Mouse (Mus musculus) hindbrain, embryonic 13.5 days (tissue): Measurements from ENCODE around the gene Dut. TPM values are rescaled to one million over a fixed set of nuclear protein-coding genes. Genes with fewer than 3 reads are reported as not detected.
A peak's percentile ranks its signal among the peaks of the same experiment; 100 is the strongest.

ENCODE experiments used
- ATAC-seq: fragments of 200-750 bp; cut with Nextera tagmentation; 2 replicates; pipeline ENCODE4 v1.8.0; 2017; ENCODE audit warnings: moderate TSS enrichment; ENCODE audit not compliant: low FRiP score
- H3K27ac ChIP-seq: fragments of 300-500 bp; sonication (generic); 2 replicates; pipeline ENCODE4 v1.5.1; 2015; ENCODE audit warnings: inconsistent platforms, mild to moderate bottlenecking, moderate library complexity
- H3K27me3 ChIP-seq: fragments of 300-500 bp; sonication (generic); 2 replicates; pipeline ENCODE4 v1.6.1; 2015; ENCODE audit warnings: mild to moderate bottlenecking, inconsistent platforms
- H3K36me3 ChIP-seq: fragments of 300-500 bp; sonication (generic); 2 replicates; pipeline ENCODE4 v1.6.1; 2015; ENCODE audit warnings: mild to moderate bottlenecking, inconsistent platforms
- H3K4me1 ChIP-seq: fragments of 300-500 bp; sonication (generic); replicated peaks from 2 replicates; pipeline ENCODE4 v1.6.1; 2015; ENCODE audit warnings: inconsistent platforms
- H3K4me2 ChIP-seq: fragments of 300-500 bp; sonication (generic); 2 replicates; pipeline ENCODE4 v1.6.1; 2015; ENCODE audit warnings: inconsistent platforms, mild to moderate bottlenecking, moderate library complexity
- H3K4me3 ChIP-seq: fragments of 300-500 bp; sonication (generic); 2 replicates; pipeline ENCODE4 v1.5.1; 2015; ENCODE audit warnings: mild to moderate bottlenecking, inconsistent platforms
- H3K9ac ChIP-seq: fragments of 300-500 bp; sonication (generic); 2 replicates; pipeline ENCODE4 v1.6.1; 2015; ENCODE audit warnings: mild to moderate bottlenecking, inconsistent platforms
- H3K9me3 ChIP-seq: fragments of 300-500 bp; sonication (generic); 2 replicates; pipeline ENCODE4 v1.6.1; 2016; ENCODE audit warnings: inconsistent platforms
- WGBS: fragments of 180-500 bp; shearing (Covaris S2); methylation state at CpG from one replicate; pipeline ENCODE4 v1.1.7; 2015; 5-methylcytosine and 5-hydroxymethylcytosine counted together
- polyA plus RNA-seq: library from polyadenylated mRNA; unstranded; fragments of >200 nt; fragmentation: Nextera tagmentation; extraction: Ambion mirVana; gene quantifications from 2 replicates; pipeline ENCODE4 v1.2.1, GENCODE M21; 2015

The Dut gene
- polyA plus RNA-seq, 1 experiment from 2014 or later = 75.4 TPM

DNA sequence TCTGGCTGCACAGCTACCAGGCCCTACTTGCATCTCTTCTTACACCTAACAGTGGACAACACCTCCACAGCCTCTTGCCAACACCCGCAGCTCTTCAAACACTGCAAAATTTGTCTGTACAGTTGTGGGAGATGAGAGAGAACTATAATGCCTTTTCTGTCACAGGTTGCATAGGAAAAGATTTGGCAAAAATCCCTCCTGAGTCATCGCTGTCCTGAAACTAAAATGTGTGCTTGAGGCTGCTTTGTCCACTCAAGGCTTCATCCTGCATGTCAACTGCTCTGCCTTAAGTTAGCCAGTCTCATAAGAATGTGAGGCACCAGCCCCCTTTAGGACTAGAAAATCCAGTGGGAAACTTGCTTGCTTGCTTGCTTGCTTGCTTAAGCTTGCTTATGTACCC lies 12.9 kb upstream of the Dut start:
- Histone ChIP-seq H3K9me3 (no peaks in the 10 kb centered on the region), H3K4me2 (no peak overlapping the region), H3K4me3 (no peak overlapping the region), H3K27me3 (no peaks in the 10 kb centered on the region), H3K27ac (no peak overlapping the region), H3K4me1 (no peaks in the 10 kb centered on the region), H3K9ac (no peak overlapping the region), H3K36me3 (no peaks in the 10 kb centered on the region)
- 98% methylated on average over 2 of the region's 2 CpGs for WGBS
- ATAC-seq = no peak

DNA sequence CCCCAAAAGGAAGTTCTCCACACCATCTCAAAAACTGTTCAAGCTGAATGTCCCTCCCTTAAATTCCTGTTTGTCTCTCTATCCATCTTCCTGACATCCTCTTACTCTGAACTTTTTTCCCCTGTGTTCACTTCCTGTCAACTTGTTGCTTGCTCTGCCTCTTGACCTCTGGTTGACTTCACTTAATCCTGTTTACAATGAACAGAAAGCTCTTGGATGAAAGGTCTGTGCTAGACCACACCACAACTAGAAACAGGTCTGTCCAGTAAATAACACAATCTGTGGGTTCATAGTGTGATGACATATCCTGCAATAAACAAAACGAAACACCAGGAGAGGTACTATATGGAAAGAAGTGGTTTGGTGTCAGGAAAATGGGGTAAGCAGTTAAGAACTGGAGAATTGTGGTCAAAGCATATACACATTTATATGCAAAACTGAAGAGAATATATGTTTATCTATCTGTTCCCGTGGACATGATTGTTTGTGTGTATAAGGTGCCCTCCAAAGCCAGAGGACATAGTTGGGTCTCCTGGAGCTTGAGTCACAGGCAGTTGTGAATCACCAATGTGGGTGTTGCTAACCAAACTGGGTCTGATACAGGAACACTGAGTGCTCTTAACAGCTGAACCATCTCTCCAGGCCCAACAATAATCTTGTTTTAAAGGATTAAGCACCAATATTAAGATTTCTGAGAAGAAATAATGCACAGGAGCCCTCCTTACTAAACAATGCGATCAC lies 1.3 kb upstream of the Dut start:
- no peak for ATAC-seq
- H3K4me2 ChIP-seq = no peak overlapping the region
- 97% methylated on average over 3 of the region's 3 CpGs for WGBS
- H3K4me3 ChIP-seq = no peak overlapping the region
- no peak overlapping the region for H3K9ac ChIP-seq
- no peaks in the 10 kb centered on the region for H3K27me3 ChIP-seq
- peaks cover 4% of the 10 kb centered on the region; the same call in 1 of the 2 replicates for H3K36me3 ChIP-seq
- peaks cover 15% of the 10 kb centered on the region for H3K4me1 ChIP-seq
- H3K9me3 ChIP-seq = no peaks in the 10 kb centered on the region
- no peak overlapping the region for H3K27ac ChIP-seq

DNA sequence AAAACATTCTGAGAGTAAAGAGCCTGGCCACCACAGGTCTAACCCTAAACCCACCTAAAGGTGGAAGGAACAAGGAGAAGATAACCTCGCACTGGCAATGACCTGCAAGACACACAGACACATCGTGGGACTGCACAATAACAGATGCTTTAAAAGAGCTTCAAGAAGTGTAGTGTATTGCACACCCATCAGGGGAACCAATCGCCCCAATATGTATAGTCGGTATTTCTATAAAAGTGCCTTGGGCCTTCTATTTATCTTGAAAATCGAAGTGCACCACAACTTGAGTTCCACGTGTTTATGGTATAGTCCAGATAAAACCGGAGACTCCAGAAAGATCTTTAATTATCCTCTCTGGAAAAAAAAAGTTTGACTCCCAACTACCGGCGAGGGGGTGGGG lies 321 bp upstream of the Dut start:
- ATAC-seq = no peak
- Histone ChIP-seq H3K27ac (peak overlapping the region; percentile 92), H3K4me2 (peak overlapping the region; percentile 72), H3K4me1 (peaks cover 15% of the 10 kb centered on the region), H3K9ac (peak overlapping the region; percentile 79), H3K4me3 (peak overlapping the region; percentile 70), H3K9me3 (no peaks in the 10 kb centered on the region), H3K36me3 (peaks cover 4% of the 10 kb centered on the region; the same call in 1 of the 2 replicates), H3K27me3 (no peaks in the 10 kb centered on the region)
- WGBS = 15% methylated on average over 9 of the region's 9 CpGs

GRCm38 (mm10) chr2:125247962-125248235 lies 909 bp downstream of the Dut start:
- Histone ChIP-seq H3K4me2 (peak overlapping the region; percentile 72), H3K9ac (peak overlapping the region; percentile 79), H3K4me3 (peak overlapping the region; percentile 70), H3K27me3 (no peaks in the 10 kb centered on the region), H3K36me3 (peaks cover 4% of the 10 kb centered on the region; the same call in 1 of the 2 replicates), H3K27ac (peak overlapping the region; percentile 92), H3K4me1 (peaks cover 15% of the 10 kb centered on the region), H3K9me3 (no peaks in the 10 kb centered on the region)
- 0% methylated on average over 9 of the region's 9 CpGs for WGBS
- no peak for ATAC-seq

GRCm38 (mm10) chr2:125248256-125248655 lies 1.3 kb downstream of the Dut start:
- 2% methylated on average over 8 of the region's 8 CpGs for WGBS
- peak overlapping the region; percentile 79 for H3K9ac ChIP-seq
- peak overlapping the region; percentile 92; the same call in 1 of the 2 replicates for H3K27ac ChIP-seq
- no peak for ATAC-seq
- no peaks in the 10 kb centered on the region for H3K27me3 ChIP-seq
- peak overlapping the region; percentile 70 for H3K4me3 ChIP-seq
- no peaks in the 10 kb centered on the region for H3K9me3 ChIP-seq
- H3K4me2 ChIP-seq = peak overlapping the region; percentile 72
- H3K4me1 ChIP-seq = peaks cover 15% of the 10 kb centered on the region
- peaks cover 4% of the 10 kb centered on the region; the same call in 1 of the 2 replicates for H3K36me3 ChIP-seq

GRCm38 (mm10) chr2:125249339-125249738 lies 2.3 kb downstream of the Dut start:
- H3K4me2 ChIP-seq = no peak overlapping the region; the same call in 1 of the 2 replicates

GRCm38 (mm10) chr2:125249874-125250273 lies 2.9 kb downstream of the Dut start:
- no peaks in the 10 kb centered on the region for H3K27me3 ChIP-seq
- H3K36me3 ChIP-seq = peaks cover 20% of the 10 kb centered on the region
- ATAC-seq = no peak
- H3K4me1 ChIP-seq = peaks cover 15% of the 10 kb centered on the region
- no peak overlapping the region for H3K4me3 ChIP-seq
- no peak overlapping the region for H3K4me2 ChIP-seq
- H3K9me3 ChIP-seq = 0 out of 2 replicates have a peak, but pooled peaks cover 6% of the 10 kb centered on the region
- H3K9ac ChIP-seq = no peak overlapping the region
- WGBS = 96% methylated on average over 4 of the region's 4 CpGs
- no peak overlapping the region for H3K27ac ChIP-seq

More at GRCm38 (mm10) chr2:125249339-125249738, 2.3 kb downstream of the Dut start:
- Histone ChIP-seq H3K9ac (no peak overlapping the region), H3K9me3 (0 out of 2 replicates have a peak, but pooled peaks cover 2% of the 10 kb centered on the region), H3K27ac (no peak overlapping the region), H3K36me3 (peaks cover 15% of the 10 kb centered on the region), H3K27me3 (no peaks in the 10 kb centered on the region), H3K4me3 (no peak overlapping the region), H3K4me1 (peaks cover 15% of the 10 kb centered on the region)
- WGBS = 86% methylated on average over 4 of the region's 4 CpGs
- no peak for ATAC-seq

DNA sequence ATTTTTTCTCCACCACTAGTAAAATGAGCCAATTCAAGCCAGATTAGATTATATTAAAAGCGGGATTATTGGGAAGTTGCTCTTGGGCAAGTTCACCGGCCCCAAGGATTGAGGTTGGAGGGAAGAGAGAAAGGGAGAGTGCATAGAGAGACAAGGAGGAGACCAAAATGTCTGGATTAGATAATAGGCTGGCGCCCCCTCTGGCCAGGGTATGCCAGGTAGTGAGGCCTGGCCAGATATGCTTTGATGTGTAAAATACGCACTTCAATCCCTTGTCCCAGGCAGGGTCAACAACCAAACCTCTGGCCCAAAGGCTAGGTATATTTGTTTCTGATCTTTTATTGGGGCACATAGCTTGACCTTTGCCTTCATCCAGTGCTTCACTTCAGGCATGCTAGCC lies 4.8 kb downstream of the Dut start:
- H3K4me2 ChIP-seq = no peak overlapping the region
- H3K9me3 ChIP-seq = 0 out of 2 replicates have a peak, but pooled peaks cover 6% of the 10 kb centered on the region
- ATAC-seq = no peak
- no peak overlapping the region for H3K27ac ChIP-seq
- peaks cover 23% of the 10 kb centered on the region for H3K36me3 ChIP-seq
- H3K4me1 ChIP-seq = peaks cover 9% of the 10 kb centered on the region
- no peaks in the 10 kb centered on the region for H3K27me3 ChIP-seq
- WGBS = 84% methylated on average over 4 of the region's 4 CpGs
- no peak overlapping the region for H3K9ac ChIP-seq
- H3K4me3 ChIP-seq = no peak overlapping the region

GRCm38 (mm10) chr2:125252275-125252674 lies 5.3 kb downstream of the Dut start:
- no peaks in the 10 kb centered on the region for H3K27me3 ChIP-seq
- H3K9me3 ChIP-seq = 0 out of 2 replicates have a peak, but pooled peaks cover 6% of the 10 kb centered on the region
- 67% methylated on average over 2 of the region's 2 CpGs for WGBS

DNA sequence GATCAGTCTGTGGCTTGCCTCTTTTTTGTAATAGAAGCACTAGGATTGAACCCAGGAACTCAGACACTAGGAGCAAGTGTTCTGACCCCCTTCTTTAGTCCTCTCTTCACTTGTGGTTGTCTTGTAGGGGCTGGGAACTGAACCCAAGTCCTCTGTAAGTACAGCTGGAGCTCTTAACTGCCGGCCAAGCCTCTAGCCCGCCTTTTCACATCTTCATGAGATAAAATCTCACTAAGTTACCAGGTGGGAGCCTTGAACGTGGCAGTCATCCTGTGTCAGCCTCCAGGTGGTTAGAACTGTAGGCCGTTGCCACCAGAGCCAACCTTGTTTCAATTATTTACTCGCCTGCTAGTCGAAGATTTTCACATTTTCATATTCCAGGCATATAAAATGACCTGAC lies 6.7 kb downstream of the Dut start:
- Histone ChIP-seq H3K27ac (no peak overlapping the region), H3K4me1 (peaks cover 1% of the 10 kb centered on the region), H3K4me3 (no peak overlapping the region), H3K9me3 (0 out of 2 replicates have a peak, but pooled peaks cover 6% of the 10 kb centered on the region), H3K36me3 (peaks cover 38% of the 10 kb centered on the region), H3K4me2 (no peak overlapping the region), H3K9ac (no peak overlapping the region), H3K27me3 (no peaks in the 10 kb centered on the region)
- WGBS = 97% methylated on average over 6 of the region's 6 CpGs
- no peak for ATAC-seq

More at GRCm38 (mm10) chr2:125252275-125252674, 5.3 kb downstream of the Dut start:
- H3K36me3 ChIP-seq = peaks cover 28% of the 10 kb centered on the region
- no peak overlapping the region for H3K4me3 ChIP-seq
- peaks cover 9% of the 10 kb centered on the region for H3K4me1 ChIP-seq
- no peak overlapping the region for H3K4me2 ChIP-seq
- no peak overlapping the region for H3K9ac ChIP-seq
- H3K27ac ChIP-seq = no peak overlapping the region
- ATAC-seq = no peak

DNA sequence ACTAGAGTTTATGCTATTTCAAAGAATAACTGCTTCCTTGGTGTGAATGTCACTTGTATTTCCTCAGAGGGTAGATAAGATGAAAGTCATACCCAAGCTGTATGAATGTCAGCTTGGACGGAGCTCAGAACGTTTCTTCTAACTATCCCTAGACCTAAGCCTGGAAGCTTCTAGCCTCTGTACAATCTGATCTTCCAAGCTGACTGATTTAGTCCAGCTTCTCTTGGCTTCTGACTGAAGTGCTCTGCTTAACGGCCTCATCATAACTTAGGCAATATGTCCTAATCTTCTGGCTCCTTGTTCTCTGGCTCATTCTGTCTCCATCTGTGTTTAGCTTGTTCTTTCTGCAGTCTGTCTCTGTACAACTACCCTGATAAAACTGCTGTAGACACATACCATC lies 7.6 kb downstream of the Dut start:
- no peak overlapping the region for H3K9ac ChIP-seq
- 0 out of 2 replicates have a peak, but pooled peaks cover 6% of the 10 kb centered on the region for H3K9me3 ChIP-seq
- WGBS = 95% methylated on average over 3 of the region's 3 CpGs
- H3K4me2 ChIP-seq = no peak overlapping the region
- H3K36me3 ChIP-seq = peaks cover 38% of the 10 kb centered on the region
- H3K27me3 ChIP-seq = no peaks in the 10 kb centered on the region
- H3K27ac ChIP-seq = no peak overlapping the region
- no peak for ATAC-seq
- H3K4me3 ChIP-seq = no peak overlapping the region
- no peaks in the 10 kb centered on the region for H3K4me1 ChIP-seq

DNA sequence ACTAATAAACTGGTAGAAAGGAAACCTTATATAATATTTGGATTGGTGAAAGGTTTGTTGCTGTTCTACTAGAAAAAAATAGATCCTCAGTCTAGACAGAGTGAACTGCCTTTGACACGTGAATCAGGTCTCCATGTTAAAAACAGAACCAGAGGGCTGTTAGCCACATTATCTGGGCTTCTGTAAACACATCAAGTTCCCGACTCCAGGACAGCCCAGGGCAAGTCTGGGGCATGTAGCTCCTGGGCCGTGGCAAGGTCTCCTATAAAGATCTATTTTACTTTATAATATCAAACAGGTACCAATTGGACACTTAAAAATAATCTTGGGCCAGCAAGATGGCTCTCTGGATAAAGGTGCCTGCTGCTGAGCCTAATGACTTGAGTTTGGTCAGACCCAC lies 8.9 kb downstream of the Dut start:
- Histone ChIP-seq H3K9me3 (0 out of 2 replicates have a peak, but pooled peaks cover 6% of the 10 kb centered on the region), H3K4me1 (no peaks in the 10 kb centered on the region), H3K4me3 (no peak overlapping the region), H3K36me3 (peaks cover 34% of the 10 kb centered on the region), H3K9ac (no peak overlapping the region), H3K27me3 (no peaks in the 10 kb centered on the region), H3K4me2 (no peak overlapping the region), H3K27ac (no peak overlapping the region)
- 84% methylated on average over 3 of the region's 3 CpGs for WGBS
- no peak for ATAC-seq
